Mouse (Mus musculus) small intestine, adult 2 months (tissue): ENCODE data around the gene Rpl37.

ENCODE experiments used
- CTCF ChIP-seq: fragments of 200-500 bp; IDR thresholded peaks from 2 replicates; pipeline ENCODE4 v1.5.1; 2012; ENCODE audit warnings: low read depth, mild to moderate bottlenecking, control low read depth, inconsistent platforms, low read length, moderate library complexity, mixed read lengths; ENCODE audit not compliant: insufficient replicate concordance, insufficient read length; ENCODE audit errors: extremely low read depth
- POLR2A ChIP-seq: fragments of 200-500 bp; IDR thresholded peaks from 2 replicates; pipeline ENCODE4 v1.6.1; 2012; ENCODE audit warnings: low read depth, mild to moderate bottlenecking, control low read depth, inconsistent platforms, low read length, moderate library complexity

DNA sequence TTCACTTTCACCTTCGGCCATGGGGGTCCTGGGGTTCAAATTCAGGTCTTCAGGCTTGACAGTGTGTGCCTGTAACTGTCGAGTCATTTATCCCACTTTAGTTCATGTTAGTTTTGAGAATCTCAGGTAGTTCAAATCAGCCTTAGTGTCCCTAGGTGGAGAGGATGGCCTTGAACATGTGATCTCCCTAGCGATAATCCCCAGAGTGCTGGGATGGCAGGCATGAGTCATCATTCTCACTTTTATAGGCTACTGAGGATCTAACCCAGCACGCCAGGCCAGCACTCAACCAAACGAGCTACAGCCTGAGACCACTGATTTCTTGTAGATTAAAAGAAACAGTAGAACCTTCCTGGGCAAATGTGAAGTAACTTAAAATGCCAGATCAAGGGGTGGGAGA is 25.6 kb downstream of the Rpl37 start:
- TF ChIP-seq POLR2A = no peak
- TF ChIP-seq CTCF = no peak
